Mouse (Mus musculus) right cerebral cortex, adult 18-20 months (tissue): ENCODE results near the gene Egfem1.

Experiments
- DNase-seq: peaks from one replicate; pipeline ENCODE4 v3.0.0; 2022; ENCODE audit warnings: mixed read lengths

The Egfem1 gene

GRCm38 (mm10) chr3:29366907-29367306 is 285.1 kb downstream of the Egfem1 start:
- no peak for DNase-seq

DNA sequence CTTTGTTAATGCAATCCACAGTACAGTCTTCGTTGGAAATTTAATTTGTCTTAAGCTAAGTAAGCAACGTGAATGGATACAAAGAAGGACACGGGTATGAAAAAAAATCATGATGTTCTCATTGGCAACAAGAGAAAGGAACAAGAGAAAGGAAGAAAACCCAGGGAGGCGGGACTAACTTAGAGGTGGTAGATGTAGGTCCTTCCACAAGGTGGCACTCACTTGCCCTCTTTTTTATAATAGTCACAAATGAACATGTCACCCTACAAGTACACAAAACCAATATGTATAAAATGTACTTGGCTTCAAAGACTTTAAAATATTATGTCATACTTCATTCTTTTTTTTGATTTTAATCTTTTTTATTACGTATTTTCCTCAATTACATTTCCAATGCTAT is 288.7 kb downstream of the Egfem1 start:
- DNase-seq = no peak

GRCm38 (mm10) chr3:29381255-29381654 is 299.4 kb downstream of the Egfem1 start:
- no peak for DNase-seq

GRCm38 (mm10) chr3:29399064-29399463 is 317.2 kb downstream of the Egfem1 start:
- peak; percentile 11 for DNase-seq

GRCm38 (mm10) chr3:29421634-29422033 is 339.8 kb downstream of the Egfem1 start:
- DNase-seq = no peak

- DNase-seq = no peak
Observed at GRCm38 (mm10) chr3:29432109-29433091, 350.6 kb downstream of the Egfem1 start.

GRCm38 (mm10) chr3:29443024-29443423 is 361.2 kb downstream of the Egfem1 start:
- DNase-seq = no peak

GRCm38 (mm10) chr3:29444661-29445060 is 362.8 kb downstream of the Egfem1 start:
- no peak for DNase-seq

DNA sequence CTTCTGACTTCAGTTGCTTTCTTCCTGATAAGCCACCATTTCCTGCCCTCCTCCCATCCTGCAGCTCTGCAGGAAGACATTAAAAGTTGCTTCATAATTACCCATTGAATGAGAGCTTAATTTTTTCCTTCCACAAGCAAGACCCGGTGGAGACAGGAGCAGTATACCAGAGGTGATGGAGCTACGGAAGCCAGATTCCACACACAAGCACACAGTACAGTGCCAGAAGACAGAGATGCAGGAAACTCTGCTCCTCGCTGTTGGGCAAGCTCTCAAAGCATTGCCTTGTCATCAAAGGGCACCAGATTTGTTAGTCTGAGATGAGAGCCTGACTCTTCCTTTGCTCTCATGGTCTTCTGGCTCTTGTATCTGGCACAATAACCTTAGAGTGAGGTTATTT is 364.3 kb downstream of the Egfem1 start:
- no peak for DNase-seq

GRCm38 (mm10) chr3:29448829-29449406 is 367.1 kb downstream of the Egfem1 start:
- no peak for DNase-seq

DNA sequence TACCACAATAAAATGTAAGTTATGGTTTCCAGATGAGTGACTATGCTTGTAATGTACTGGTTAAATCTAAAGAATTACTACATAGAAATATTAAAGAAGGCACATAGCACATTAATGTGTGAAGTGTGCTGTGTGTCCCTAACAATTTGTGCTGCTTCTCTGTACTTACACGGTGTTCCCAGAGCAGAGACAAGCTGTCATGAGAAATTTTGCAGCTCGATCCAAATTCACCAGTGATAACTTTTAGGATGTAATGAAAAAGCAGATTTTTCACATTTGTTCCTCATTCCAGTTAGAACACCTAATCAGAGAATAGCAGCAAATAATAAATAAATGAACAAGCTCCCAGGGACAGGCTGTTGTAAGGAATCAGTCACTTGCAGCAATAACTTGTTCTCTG is 416.4 kb downstream of the Egfem1 start:
- DNase-seq = no peak

GRCm38 (mm10) chr3:29499188-29499587 is 417.4 kb downstream of the Egfem1 start:
- no peak for DNase-seq

- no peak for DNase-seq
Observed at GRCm38 (mm10) chr3:29525298-29525962, 443.6 kb downstream of the Egfem1 start.

- DNase-seq = no peak
Observed at GRCm38 (mm10) chr3:29525963-29526301, 444.1 kb downstream of the Egfem1 start.

DNA sequence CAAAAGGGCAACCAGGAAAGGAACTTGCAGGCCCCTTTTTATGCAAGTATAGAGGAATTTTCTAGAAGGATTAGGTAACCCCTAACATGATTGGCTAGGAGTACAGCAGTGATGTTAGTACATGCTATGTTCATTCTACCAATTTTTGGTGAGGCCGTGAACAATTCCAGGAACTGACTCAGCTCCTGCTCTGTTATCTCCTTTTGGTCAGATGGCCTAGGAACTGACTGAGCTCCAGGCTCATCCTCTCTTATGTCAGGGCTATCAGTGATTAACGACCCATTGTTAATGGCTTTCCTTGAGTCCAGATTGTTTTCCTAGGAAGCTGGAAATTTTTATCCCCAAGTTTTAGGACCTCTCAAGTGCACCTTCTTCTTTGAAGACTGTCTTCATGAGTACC is 457.4 kb downstream of the Egfem1 start:
- DNase-seq = no peak

- peak; percentile 15 for DNase-seq
Observed at GRCm38 (mm10) chr3:29539902-29540301, 458.1 kb downstream of the Egfem1 start.

- DNase-seq = no peak
Observed at GRCm38 (mm10) chr3:29541477-29542079, 459.8 kb downstream of the Egfem1 start.

GRCm38 (mm10) chr3:29544056-29544455 is 462.2 kb downstream of the Egfem1 start:
- no peak for DNase-seq

DNA sequence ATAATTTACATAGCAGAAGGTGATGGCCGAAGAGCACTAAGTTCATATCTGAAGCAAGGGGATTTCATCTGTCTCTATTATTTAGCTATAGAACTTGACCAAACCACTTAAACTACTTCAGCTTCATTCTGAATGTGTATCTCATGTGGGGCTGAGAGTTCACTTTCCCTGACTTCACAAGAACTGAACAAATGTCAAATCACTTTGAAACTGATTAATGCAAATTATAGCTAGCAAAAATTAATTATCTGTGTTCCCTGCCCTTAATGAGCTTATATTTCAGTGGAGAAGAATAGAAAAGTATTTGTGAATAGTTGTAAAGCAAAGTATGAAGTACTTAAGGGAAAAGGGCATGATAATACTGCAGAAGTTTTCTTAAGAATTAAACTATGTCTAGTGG is 481.3 kb downstream of the Egfem1 start:
- no peak for DNase-seq

- DNase-seq = no peak
Observed at GRCm38 (mm10) chr3:29578055-29578860, 496.4 kb downstream of the Egfem1 start.

- DNase-seq = no peak
Observed at GRCm38 (mm10) chr3:29582749-29583148, 500.9 kb downstream of the Egfem1 start.

DNA sequence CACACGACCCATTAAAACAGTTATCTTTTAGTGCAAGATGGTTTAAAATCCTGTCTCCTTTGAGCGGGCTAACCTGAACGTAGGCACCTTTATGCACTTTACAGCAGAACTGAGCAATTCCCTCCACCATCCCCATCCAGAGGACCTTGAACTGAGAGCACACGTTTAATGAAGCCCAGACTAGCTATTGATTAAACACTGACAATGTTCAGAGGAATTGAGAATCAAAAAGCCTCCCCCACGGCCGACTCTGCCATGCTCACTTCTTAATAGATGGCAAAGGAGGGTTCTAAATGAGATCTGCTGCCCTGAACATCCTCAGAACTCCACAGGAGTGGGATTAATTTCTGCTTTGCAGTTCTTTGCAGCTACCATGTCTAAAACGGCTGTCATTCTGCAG is 520.3 kb downstream of the Egfem1 start:
- DNase-seq = no peak
